Mouse (Mus musculus): Measurements from ENCODE around the gene Kdm4a. TPM values are rescaled to one million over a fixed set of nuclear protein-coding genes. Genes with fewer than 3 reads are reported as not detected.

Kdm4a gene
- polyA plus RNA-seq, 1 experiment from 2014 or later: 42.7 TPM

DNA sequence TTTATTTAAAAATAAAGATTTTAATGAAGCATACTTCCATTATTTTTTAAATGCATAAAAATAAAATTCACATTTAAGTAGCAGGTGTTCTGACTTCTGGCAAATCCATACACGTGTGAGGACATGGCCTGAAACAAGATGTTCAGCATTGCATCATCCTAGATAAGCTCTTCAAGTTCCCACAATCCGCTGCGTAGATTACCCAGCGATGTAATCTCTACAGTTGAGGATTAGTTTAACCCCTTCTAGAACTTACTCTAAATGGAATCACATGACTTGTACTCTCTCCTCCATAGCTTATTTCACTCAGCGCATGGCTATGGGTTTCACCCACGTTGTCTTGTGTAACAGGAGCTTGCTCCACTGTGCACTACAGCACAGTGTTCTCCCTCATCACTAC lies 78.3 kb downstream of the Kdm4a start:
- no peaks in the 10 kb centered on the region for H3K4me1 ChIP-seq
- DNase-seq (ENCODE audit: low spot score): no peak
- H3K36me3 ChIP-seq: peaks cover 12% of the 10 kb centered on the region
- no peak overlapping the region for H3K27ac ChIP-seq
- WGBS: 91% methylated on average over 6 of the region's 6 CpGs
- no peaks in the 10 kb centered on the region for H3K9me3 ChIP-seq (replicated peaks)
- H3K4me3 ChIP-seq: no peak overlapping the region
- H3K27me3 ChIP-seq (ENCODE audit: low read depth, poor library complexity, severe bottlenecking): no peaks in the 10 kb centered on the region

DNA sequence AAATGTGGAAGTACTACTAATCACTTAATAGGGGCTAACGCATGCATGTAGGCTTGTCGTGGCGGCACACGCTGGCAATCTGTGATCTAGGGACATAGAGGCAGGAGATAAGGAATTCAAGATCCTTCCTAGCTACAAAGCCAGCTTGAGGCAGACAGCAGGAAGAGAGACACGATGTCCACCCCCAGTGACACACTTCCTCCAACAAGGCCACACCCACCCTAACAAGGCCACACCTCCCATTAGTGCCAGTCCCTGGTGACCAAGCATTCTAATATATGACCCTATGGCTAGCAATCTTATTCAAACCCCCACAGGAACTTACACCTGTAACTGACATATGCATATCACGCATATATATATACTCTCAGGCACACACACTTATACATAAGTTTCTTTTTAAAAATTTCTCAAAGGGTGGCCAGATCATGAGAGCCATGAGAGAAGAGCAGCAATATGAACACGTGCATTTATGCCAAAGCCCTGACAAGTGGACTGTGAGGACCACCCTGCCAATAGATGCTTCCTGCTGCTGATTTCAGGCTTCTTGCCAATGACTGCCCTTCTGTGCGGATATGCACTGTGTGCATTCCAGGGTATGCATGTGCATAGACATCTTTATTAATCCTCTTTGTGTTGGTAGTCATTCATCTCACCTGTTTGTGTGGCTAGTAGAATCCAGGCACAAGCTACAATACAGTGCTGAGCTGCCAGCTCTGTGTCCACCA lies 80.0 kb downstream of the Kdm4a start:
- no peak overlapping the region for H3K27ac ChIP-seq
- H3K36me3 ChIP-seq: peaks cover 10% of the 10 kb centered on the region
- no peaks in the 10 kb centered on the region for H3K4me1 ChIP-seq
- H3K27me3 ChIP-seq (ENCODE audit: low read depth, poor library complexity, severe bottlenecking): no peaks in the 10 kb centered on the region
- H3K9me3 ChIP-seq (replicated peaks): no peaks in the 10 kb centered on the region
- H3K4me3 ChIP-seq: no peak overlapping the region
- WGBS: 93% methylated on average over 8 of the region's 8 CpGs
- DNase-seq (ENCODE audit: low spot score): no peak

DNA sequence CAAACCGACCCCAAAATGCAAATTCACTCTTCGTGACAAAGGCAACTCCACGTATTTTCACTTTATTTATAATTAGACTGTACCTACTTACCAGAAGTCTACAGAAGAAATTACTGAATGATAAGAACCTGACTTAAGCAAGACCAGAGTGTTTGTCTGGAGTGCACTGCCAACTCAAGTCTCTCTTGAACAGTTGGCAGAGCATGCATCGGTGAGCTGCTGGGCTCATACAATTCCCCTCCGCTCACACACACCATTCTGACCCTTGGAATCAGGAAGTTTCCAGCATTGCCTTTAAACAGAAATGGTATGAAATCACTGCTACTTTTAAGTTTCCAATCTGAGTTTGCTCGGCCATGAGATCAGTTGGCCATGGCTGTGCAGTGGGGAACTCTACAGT lies 81.3 kb downstream of the Kdm4a start:
- peaks cover 16% of the 10 kb centered on the region for H3K36me3 ChIP-seq
- H3K4me3 ChIP-seq: no peak overlapping the region
- H3K4me1 ChIP-seq: no peaks in the 10 kb centered on the region
- 97% methylated on average over 6 of the region's 6 CpGs for WGBS
- H3K27ac ChIP-seq: no peak overlapping the region
- H3K9me3 ChIP-seq (replicated peaks): no peaks in the 10 kb centered on the region
- DNase-seq (ENCODE audit: low spot score): no peak
- no peaks in the 10 kb centered on the region for H3K27me3 ChIP-seq (ENCODE audit: low read depth, poor library complexity, severe bottlenecking)

DNA sequence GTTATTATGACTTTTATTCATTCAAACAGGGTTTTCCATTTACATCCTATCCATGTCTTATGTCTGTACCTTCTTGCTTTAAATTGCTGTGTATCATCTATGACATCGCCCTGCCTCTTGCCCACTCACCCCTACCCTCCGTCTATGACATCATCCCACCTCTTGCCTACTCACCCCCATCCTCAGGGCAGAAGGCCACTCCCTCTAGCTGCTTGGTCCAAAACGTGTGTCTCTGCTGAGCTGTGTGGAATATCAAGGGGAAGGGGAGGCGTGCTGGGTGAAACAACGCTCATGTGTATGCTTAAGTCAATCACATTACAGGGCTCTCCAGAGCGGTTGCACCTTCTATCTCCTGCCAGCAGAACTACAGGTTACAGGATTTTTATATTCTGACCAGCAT lies 83.8 kb downstream of the Kdm4a start:
- no peak overlapping the region for H3K27ac ChIP-seq
- H3K4me3 ChIP-seq: no peak overlapping the region
- 84% methylated on average over 6 of the region's 6 CpGs for WGBS
- peaks cover 13% of the 10 kb centered on the region for H3K36me3 ChIP-seq
- H3K27me3 ChIP-seq (ENCODE audit: low read depth, poor library complexity, severe bottlenecking): no peaks in the 10 kb centered on the region
- no peaks in the 10 kb centered on the region for H3K4me1 ChIP-seq
- no peaks in the 10 kb centered on the region for H3K9me3 ChIP-seq (replicated peaks)
- DNase-seq (ENCODE audit: low spot score): no peak

DNA sequence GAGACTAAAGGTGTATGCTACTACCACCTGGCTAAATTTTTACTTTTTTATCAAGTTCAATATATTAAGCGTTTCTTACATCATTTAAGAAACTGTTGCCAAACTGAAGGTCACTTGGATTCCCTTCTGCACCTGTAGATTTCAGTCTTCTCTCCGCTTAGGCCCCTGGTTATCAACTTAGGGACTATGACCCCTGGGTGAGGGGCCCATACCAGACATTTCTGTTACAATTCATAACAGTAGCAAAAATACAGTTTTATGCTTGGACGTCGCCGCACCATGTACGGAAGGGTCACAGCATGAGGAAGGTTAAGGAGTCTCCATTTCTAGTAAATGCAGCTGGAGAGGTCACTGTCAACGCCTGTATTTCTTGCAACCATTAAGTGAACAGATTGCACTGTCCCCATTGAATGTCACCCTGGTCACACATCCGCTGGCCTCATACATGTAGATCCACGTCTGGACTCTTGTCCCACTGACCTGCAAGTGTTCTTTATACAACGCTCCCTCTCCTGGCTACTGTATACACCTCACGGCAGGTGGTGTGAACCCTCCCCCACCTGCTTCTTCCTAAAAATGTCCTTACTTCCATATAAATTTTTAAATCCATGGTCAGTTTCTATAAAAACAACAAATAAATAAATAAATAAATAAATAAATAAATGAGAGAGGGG lies 86.9 kb downstream of the Kdm4a start:
- H3K9me3 ChIP-seq (replicated peaks): no peaks in the 10 kb centered on the region
- H3K4me3 ChIP-seq: no peak overlapping the region
- no peak for DNase-seq (ENCODE audit: low spot score)
- no peaks in the 10 kb centered on the region for H3K4me1 ChIP-seq
- peaks cover 6% of the 10 kb centered on the region for H3K36me3 ChIP-seq
- no peak overlapping the region for H3K27ac ChIP-seq
- H3K27me3 ChIP-seq (ENCODE audit: low read depth, poor library complexity, severe bottlenecking): no peaks in the 10 kb centered on the region
- WGBS: 96% methylated on average over 11 of the region's 11 CpGs

DNA sequence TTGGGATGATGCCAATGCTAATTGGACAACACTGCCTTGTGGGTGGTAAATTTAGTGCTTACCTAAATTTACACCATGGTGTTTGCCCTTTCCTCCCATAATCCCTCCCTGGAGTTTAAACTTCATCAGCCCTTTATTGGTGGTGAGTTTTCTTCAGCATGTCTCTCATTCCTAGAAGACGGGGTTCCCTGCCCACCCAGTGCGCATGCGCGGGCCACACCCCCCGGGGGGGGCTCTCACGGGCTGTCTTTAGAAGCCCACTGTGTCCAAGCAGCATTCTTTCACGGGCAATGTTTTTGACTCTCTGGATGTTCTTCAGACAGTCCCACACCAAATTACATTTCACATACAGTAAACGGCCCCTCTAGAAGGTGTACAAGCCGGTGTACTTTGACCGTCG lies 89.4 kb downstream of the Kdm4a start:
- H3K9me3 ChIP-seq (replicated peaks): no peaks in the 10 kb centered on the region
- peaks cover 6% of the 10 kb centered on the region for H3K36me3 ChIP-seq
- WGBS: 96% methylated on average over 11 of the region's 11 CpGs
- H3K4me3 ChIP-seq: no peak overlapping the region
- H3K4me1 ChIP-seq: no peaks in the 10 kb centered on the region
- no peak overlapping the region for H3K27ac ChIP-seq
- DNase-seq (ENCODE audit: low spot score): no peak
- no peaks in the 10 kb centered on the region for H3K27me3 ChIP-seq (ENCODE audit: low read depth, poor library complexity, severe bottlenecking)

DNA sequence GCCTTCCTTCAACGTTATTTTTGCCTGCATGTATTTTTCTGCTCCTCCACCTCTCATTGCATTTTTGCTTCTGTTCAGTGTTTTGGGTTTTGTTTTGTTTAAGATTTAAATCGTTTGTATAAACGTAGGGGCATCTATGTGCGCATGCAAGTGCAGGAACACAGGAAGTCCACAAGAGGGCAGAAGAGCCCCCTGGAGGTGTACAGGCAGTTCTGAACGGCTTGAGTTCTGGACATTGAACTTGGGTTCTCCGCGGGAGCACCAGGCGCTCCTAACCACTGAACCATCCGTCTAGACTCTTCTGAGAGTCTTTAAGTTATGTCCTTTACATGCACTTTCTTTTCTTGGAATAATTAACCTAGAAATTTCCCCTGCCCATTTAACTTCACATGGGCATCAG lies 89.9 kb downstream of the Kdm4a start:
- peak; percentile 48 for DNase-seq (ENCODE audit: low spot score)
- WGBS: 54% methylated on average over 9 of the region's 9 CpGs
- H3K4me1 ChIP-seq: no peaks in the 10 kb centered on the region

DNA sequence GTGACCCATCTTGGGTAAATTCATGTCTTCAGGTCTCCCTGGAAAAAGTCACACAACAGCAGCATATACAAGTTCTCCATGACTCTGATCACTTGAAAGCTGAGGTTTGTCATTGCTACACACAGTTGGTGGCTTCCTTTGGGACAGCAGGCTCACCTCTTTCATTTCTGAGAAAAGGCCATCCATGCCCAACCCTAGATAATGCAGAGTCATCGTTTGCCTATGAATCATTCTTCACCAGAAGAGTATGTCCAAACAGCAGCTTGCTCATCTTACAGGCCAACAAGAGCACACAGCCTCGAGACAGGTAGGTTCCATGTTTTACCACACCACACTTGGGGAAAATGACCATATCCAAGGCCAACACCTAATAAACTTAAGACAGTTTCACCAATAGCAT lies 91.1 kb downstream of the Kdm4a start:
- Histone ChIP-seq H3K9me3 (replicated peaks) (no peaks in the 10 kb centered on the region), H3K36me3 (no peaks in the 10 kb centered on the region), H3K27me3 (ENCODE audit: low read depth, poor library complexity, severe bottlenecking) (no peaks in the 10 kb centered on the region), H3K4me1 (no peaks in the 10 kb centered on the region; the same call in 1 of the 2 replicates), H3K4me3 (no peak overlapping the region), H3K27ac (no peak overlapping the region)
- 95% methylated on average over 2 of the region's 2 CpGs for WGBS
- DNase-seq (ENCODE audit: low spot score): no peak

More for the DNA sequence above, 89.9 kb downstream of the Kdm4a start:
- peaks cover 6% of the 10 kb centered on the region for H3K36me3 ChIP-seq
- H3K27me3 ChIP-seq (ENCODE audit: low read depth, poor library complexity, severe bottlenecking): no peaks in the 10 kb centered on the region
- H3K4me3 ChIP-seq: no peak overlapping the region
- no peaks in the 10 kb centered on the region for H3K9me3 ChIP-seq (replicated peaks)
- no peak overlapping the region for H3K27ac ChIP-seq

Small RNAs within 50 kb of the gene (microRNA-seq; reads per million reads assigned to microRNA genes)
- gene Mir7226: 1.8 reads per million

Other genes starting within 250 kb of the Kdm4a start
- gene St3gal3, start 45.1 kb downstream of the Kdm4a start, polyA plus RNA-seq (2016; fragmentation: Nextera tagmentation; extraction: Ambion mirVana): 6.8 and 7.2 TPM in 2 replicates
- 67.5 and 77.3 TPM in 2 replicates for gene Ptprf, start 111.4 kb upstream of the Kdm4a start, polyA plus RNA-seq (2016; fragmentation: Nextera tagmentation; extraction: Ambion mirVana)
- 8.4 and 11.4 TPM in 2 replicates for gene Szt2, start 229.2 kb upstream of the Kdm4a start, polyA plus RNA-seq (2016; fragmentation: Nextera tagmentation; extraction: Ambion mirVana)
- gene Med8, start 229.3 kb upstream of the Kdm4a start, polyA plus RNA-seq (2016; fragmentation: Nextera tagmentation; extraction: Ambion mirVana): 141 and 147 TPM in 2 replicates
- 45.5 and 48.1 TPM in 2 replicates for gene Elovl1, start 248.1 kb upstream of the Kdm4a start, polyA plus RNA-seq (2016; fragmentation: Nextera tagmentation; extraction: Ambion mirVana)